Mouse (Mus musculus) R1 (cell line): ENCODE measurements at regions not wholly inside any gene's neighbourhood (a gene's known extent, or its start where the extent isn't known, plus 50 kb on each side); places are given as distances from the start of the nearest gene placed in this dataset.
A peak's percentile ranks its signal among the peaks of the same experiment; 100 is the strongest.

Source experiments
- DNase-seq: peaks from one replicate; pipeline ENCODE4 v3.0.0-alpha.2; 2018; ENCODE audit warnings: low read depth, low spot score

DNA sequence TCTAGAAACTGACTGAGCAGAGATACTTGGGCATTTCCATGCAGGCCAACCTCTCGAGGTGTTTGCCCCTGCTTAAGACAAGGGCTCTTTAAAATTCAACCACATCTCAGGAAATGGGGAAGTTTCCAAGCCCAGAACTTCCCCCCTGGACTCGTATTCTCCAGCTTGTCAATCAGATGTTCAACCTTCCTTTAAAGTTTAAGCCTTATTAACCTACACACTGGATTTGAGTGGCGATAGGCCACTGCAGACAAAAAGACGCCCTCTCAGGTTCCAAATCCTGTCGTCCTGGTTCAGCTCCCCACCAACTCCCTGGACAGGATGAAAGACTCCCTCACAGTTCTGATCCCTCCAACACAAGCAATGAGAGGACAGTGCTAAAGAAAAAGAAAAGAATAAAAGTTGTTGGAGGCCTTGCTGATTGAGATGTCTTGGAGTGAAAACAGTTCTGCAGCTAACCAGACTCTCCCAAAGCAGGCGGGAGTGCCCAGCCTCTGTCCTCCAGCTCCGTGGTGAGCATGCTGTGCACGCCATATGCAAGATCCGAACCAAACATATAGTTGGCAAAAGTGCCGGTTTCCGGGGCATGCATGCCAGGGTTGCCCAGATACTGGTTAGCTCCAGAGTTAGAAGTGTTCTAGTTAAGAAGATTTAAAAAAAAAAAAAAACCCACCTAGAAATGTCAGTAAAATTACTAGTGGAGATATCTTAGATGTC lies 298.3 kb downstream of the Mycn start:
- DNase-seq = no peak

DNA sequence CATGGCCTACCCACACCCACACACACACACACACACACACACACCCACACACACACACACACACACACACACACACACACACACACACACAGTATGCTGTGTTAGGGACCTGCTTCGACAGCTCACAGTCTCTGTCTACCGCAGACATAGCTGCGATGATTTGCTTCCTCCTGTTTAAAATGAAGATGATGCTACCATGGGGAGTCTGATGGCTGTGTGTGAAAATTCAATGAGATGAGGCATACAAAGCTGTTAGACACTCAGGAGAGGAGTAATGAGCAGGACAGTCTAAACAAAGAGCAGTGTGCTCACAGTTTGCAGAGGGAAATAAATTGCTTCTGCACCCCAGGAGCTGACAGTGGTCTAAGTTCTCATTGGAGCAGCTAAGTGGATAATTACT lies 306.4 kb downstream of the Mycn start:
- no peak for DNase-seq

DNA sequence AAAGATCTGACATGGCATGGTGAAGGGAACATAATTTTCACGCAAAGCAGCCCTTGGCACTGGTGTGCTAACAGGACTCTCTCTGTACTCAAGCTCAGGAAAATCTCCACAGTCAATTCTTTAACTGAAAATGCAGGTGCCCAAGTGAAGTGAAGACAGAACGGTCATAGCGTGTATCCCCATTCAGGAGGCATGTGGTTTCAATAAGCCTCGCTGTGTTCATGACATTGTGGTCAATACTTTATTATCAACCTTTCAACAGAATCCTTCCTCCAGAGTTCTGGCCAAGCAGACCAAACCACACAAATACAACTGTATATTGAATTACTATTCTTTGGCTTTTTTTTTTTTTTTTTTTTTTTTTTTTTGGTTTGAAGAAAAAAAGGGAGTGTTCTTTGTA lies 314.1 kb downstream of the Mycn start:
- DNase-seq = no peak

DNA sequence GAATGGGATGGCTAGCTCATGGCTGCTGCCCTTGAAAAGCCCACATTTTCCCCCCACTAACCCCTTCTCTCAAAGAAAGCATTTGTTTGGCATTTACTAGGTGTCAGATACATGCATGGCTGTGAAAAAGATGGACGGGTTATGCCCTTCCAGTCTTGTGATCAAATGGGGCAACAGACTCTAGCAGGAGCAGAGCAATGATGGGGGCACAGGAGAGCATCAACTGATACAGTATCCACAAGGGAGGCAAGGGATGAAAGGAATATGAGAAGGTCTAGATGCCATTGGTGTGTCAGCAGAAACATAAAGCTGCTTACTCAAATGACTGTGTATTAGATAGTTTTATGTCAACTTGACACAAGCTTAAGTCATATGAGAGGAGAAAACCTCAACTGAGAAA lies 315.9 kb downstream of the Mycn start:
- DNase-seq = no peak

DNA sequence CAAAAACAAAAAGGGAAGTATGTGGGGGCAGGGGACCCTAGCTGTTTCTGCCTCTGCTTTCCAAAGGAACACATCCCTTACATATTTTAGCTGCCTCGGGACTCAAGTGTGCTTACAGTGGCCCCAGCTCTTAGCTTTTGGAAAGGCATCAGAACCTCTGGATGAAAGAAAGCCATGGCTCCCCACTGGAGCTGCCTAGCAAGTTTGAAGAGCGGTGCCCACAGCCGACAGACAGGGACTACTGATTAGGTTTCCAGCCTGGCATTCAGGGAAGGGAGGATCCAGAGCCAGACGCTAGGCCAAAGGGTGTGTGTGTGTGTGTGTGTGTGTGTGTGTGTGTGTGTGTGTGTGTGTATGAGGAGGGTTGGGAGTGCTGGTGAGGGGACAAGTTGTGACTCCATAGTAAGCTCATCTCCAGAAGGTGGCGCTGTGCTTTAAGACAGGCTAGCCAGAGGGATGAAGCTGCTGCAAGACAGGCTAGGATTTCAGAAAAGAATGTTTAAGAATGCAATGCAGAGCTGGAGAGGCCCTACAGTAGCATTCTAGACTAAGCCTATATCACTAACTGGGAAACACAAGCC lies 318.9 kb downstream of the Mycn start:
- DNase-seq = peak; percentile 74

DNA sequence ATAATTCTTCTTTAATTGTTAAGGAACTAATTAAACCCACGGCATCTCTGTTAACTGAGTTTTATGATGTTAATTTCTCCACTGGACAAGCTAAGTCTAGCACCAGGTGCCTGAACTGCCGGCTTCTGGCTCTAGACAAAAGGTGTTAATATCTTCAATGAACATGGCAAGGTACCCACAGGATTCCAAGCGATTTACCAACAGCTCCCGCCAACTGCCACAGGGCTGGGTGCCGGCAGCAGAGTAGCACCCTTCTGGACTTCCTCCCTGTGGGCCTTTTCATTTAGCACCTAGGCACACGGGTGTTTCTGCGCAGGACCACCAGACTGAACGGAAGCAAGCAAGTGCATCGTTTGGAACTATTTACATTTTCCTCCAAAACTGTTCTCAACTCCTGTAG lies 320.2 kb downstream of the Mycn start:
- DNase-seq = no peak

DNA sequence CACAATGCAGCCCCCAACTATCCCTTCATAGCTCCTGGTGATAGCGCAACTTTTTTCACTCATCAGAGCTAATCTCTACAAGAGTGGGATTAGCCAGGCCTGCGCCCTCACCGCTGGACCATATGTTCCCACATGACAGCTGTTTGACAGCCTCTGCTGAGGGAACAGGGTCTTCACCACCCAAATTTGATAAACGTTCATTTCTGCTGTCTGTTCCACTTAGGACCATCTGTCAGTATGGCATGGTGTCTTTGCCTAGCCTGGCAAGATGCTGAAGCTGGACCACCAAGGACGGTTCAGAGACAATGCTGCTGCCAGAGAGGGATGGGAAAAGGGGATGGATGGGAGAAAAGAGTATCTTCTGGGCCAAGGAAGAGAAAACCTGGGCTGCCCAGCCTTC lies 321.4 kb downstream of the Mycn start:
- no peak for DNase-seq

DNA sequence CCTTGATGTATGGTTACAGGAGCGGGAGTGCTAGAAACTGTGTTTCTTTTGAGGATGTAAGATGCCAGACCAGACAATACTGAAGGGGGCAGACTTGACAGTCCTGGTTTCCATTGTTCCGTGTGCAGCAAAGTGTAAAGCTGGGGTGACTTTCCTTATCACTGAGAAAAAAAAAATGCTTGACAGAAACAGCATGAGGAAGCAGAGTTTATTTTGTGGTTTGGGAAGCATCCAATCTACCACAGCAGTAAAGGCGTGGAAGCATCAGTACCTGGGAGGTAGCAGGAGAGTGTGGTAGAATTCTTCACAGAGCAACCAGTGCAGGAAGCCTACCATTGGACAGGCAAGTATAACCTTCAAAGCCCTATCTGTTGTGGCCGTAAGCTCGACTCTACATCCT lies 322.3 kb downstream of the Mycn start:
- no peak for DNase-seq

DNA sequence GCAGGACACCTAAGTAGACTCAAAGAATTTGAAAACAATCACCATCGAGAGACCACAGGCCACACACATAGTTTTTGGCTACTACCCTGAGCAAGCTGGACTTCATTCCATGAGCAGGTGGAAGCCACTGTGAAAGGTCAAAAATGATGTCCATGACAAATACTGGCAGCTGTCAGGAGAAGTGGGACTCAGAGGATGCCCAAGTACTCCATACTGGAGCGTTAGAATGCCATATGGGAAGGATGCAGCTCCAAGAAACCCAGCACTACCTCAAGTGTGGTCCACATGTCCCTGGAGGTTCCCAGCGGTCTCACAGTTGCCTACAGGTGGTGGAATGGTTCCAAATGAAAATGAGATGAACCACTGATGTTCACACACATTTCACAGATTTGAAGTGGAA lies 329.2 kb downstream of the Mycn start:
- DNase-seq = no peak

DNA sequence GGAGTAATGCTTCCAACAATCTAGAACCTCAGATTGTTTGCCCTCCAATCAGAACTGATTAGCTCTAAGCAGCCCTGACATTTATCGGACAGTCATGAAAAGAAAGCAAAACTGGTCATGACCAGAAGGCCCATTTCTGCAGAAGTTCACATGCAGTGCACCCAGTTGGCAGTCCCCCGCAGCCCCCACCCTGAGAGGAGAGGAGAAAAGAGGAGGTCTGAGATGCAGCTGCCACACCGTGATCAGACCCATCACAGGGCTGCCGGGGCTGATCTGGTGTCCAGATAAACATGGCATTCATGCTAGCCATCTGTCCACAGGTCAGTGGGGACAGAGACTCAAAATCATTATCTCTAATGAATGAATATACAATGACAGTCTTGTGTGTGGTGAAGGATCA lies 330.9 kb downstream of the Mycn start:
- DNase-seq = no peak

DNA sequence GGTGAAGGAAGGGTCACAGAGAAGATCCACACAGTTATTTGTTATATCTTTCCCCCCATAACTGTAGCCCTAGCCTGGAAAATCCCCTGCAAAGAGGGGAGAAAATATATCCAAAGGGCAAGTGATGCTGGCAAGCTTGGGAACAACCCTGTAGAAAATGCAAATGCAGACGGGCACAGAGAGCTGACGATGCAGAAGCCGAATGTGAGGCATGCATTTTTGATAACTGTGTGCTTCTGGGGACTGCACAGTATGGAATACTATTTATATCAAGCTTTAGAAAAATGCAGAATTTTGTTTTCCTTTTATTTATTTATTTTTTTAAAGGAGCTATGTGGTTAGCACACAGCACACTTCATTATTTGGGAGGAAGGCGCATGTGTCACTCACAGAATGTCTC lies 333.7 kb downstream of the Mycn start:
- no peak for DNase-seq

DNA sequence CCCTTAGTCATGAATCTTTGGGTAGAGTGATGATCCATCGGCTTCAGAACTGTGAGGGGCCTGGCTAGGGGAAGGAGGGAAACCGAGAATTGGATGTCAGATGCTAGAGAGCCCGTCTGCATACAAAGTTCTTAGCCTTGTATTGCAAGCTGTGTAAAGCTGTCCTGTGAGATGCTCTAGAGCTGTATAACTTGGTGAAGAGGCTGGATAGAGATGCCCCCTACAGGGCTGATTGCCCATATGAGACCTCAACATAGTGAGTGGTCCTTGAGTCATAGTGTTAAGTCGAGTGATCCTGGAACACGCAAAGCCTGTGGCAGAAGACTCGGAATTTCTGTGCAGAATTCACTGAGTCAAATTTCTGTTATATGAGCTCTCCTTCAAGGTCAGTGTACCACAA lies 334.8 kb downstream of the Mycn start:
- no peak for DNase-seq

DNA sequence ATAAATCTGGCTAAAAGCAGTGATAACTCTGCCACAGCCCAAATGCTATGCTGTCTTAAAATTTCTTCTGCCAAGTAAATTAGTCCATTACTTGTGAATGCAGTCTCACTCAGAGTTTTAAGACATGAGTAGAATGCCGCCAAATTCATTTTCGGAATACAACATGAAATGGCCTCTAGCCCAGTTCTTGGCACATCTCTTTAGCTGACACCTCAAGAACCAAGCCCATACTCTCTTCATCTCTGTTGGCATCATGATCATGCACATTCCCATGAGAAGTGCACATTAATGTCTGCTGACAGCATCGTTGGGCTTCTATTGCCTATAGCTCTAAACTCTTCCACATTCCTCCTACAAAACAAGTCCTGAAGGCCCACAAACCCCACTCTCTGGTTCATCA lies 336.2 kb downstream of the Mycn start:
- no peak for DNase-seq

DNA sequence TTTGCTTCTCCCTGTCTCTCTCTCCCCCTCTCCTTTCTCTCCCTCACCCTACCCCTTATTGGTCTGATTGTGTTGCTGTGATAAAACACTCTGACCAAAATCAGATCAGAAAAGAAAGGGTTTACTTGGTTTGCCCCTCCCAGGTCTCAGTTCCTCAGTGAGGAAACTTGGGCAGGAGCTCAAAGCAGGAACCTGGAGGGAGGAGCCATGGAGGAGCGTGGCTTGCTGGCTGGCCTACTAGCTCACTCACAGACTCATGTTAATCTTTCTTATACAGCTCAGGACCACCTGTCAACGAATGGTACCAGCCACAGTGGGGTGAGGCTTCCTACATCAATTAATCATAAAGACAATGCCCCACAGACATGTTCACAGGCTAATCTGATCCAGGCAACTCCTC lies 339.4 kb downstream of the Fam49a start:
- DNase-seq = no peak

DNA sequence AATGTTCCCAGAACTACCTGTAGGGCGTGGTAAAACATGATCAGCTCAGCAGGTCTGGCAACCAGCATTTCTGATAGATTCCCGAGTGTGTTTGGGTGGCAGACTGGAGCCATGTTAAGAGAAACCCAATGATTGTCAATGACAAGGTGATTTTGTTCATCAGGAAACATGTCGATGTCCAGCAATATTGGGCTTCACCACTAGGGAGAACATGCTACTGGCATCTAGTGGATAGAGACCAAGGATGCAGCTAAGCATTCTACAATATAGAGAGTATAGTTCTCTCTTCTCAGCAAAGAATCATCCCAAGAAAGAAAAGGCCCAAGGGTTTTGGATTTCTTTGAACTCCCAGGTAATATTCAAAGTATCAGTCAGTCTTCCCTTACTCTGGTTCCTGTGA lies 333.5 kb downstream of the Fam49a start:
- DNase-seq = peak; percentile 18

DNA sequence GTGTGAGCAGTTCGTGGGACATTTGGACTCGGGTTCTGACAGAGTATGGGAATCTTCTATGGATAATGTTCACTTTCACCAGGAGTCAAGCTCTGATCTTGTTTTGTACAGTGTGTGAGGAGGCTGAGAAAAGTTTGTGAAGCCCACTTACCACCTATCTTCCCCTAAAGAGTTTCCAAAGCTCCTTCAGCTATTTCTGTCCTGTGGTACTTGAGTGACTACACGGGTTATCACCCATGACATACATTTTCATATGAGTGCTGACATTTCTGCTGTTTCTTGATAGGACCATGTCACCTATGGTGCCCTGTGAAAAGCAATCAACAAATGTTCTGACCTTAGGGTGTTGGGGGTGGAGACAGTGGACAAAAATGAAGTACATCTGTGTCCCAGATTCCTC lies 332.6 kb downstream of the Fam49a start:
- no peak for DNase-seq

DNA sequence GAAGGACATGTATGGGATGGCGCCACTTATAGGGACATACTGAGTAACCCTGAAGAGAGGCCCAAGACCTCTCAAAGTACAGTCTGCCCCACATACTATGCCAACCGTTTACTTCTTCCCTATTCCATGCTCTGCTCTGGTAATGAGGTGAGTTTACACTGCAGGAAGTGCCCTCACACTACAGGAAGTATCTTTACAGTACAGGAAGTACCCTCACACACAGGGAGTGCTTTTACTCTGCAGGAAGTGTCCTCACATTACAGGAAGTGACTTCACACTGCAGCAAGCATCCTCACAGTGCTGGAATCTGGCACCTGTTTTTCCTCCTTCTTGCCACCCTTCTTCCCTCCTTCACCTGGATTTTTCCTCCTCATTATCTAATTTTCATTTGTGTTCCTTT lies 331.4 kb downstream of the Fam49a start:
- DNase-seq = no peak

DNA sequence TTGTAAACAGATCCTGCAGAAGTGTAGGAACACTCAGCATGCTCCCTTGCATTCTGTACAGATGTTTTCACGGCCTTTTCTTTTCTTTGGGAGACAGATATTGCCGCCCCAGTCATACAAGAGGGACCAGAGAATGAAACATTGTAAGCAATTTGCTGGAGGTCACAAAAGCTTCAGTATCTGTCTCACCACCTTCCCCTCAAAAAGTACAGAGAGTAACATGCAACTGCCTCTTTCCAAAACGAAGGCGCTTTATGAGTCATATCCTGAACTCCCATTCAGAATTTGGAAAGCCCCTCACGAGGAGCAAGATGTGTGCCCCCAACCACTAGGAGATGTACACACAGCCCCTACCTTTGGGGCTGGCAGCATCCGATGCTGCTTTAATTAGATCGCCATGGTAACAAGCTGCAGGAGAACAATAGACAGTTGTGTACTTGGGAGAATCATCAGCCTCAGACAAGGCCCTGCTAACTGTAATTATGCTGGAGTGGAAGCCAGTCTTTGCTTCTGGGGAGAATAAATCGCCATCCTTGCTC lies 328.9 kb downstream of the Fam49a start:
- DNase-seq = peak; percentile 9

DNA sequence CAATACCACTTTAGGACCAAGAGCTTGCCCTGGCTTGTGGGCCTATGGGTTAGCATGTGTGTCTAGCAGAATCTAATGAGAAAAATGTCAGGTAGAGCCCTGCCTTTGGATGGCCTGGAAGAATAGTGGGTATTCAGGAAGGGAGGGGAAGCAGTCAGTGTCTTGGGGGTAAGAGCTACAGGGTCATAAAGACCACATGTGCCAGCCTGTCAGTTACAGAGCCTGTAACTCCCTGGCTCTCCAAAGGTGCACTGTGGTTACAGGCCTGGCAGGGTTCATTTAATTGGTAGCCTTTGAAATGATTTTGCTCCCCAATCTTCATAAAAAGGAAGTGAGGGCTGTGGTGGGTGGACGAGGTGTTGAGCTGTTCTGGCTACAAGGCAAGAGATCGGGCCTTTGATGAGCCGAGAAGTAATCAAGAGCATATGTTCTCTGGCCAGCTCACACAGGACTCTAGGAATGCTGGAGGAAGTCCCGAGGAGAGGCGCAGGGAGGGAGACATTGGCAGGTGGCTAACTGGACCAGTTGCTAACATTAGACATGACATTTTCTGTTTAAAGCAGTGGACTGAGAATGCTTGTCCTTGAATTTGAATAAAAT lies 326.9 kb downstream of the Fam49a start:
- no peak for DNase-seq

DNA sequence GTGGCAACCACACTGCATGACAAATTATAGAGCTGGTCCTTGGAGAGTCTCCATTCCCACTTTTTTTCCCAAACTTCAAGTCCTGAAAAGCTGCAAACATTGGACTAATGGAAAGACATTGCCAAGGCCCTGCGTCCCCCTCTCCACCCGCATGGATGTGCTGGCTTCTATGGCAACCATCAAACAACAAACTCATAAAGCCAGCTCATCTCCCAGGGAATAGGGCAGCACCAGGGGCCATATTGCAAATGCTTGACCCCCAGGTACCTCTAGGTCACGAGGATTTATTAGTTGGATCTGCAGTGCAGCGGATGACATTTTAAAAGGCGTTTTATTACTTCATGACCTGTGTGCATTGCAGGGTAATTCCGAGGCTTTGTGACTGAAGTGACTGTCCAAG lies 324.5 kb downstream of the Fam49a start:
- DNase-seq = no peak

DNA sequence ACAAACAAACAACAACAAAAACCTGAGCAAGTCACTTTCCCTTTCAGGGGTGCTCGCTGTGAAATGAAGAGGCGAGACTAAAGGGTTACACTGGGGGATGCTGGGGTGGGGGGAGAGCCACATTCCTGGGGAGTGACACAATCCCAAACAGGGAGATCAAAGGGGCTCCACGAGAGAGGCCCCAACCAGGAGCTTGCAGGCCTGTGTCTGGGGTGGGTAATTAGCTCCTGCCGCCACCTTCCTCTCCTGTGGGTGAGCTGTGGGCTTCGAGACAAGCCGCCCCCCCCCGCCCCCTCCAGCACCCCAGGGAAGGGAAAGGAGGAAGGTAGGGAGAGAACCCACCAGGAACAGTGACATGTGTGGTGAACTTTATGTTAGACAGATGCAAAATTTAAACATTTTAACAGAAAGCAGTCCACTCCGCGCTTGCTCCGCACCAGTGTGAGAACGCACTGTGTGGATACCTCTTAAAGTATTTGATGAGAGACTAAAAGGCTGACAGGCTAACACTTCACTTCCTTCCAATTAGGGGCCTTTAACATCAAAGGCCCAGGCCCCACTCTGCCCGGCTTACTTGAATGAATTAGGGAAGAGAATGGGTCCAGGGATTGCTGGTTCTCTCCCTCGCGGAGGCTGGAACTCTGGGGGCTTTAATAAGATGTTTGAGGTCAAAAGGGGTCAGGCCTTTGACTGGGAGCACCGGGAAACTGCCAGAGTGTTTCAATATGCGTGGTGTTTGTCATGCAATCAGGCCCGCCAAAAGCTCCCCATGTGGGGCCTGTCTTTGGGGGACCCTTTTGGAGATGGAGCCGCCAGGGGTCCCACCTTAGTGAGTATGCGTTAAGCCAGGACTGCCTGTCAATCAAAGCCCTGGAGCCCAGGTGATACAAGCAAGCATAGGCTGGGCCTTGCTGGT lies 319.6 kb downstream of the Fam49a start:
- DNase-seq = peak; percentile 76

DNA sequence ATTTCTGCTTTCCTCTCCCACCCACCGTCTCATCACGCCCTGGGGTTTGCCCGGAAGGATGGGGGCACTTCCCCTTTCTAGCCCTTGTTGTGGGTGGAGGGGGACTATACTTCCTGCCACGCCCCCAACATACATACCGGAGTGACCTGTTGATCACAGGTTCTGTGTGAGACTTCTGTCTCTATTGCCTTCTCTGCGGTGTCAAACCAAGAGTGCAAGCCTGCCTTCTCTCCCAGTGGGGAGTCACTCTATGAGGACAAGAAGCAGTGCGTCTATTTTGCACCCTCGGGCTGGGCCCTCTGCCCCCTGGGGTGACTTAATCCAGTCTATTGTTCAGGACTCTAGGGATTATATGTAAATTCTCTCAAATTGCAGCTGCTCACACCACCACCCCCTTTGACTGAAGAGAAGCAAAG lies 318.8 kb downstream of the Fam49a start:
- peak; percentile 86 for DNase-seq
